Mouse (Mus musculus) kidney, embryonic 15.5 days (tissue): ENCODE data around the gene Dock10. TPM values are rescaled to one million over a fixed set of nuclear protein-coding genes. Genes with fewer than 3 reads are reported as not detected.

Experiments used
- ATAC-seq: fragments of 200-750 bp; cut with Nextera tagmentation; replicated peaks from 2 replicates; pipeline ENCODE4 v1.8.0; 2017; ENCODE audit warnings: moderate TSS enrichment; ENCODE audit not compliant: low FRiP score
- H3K27ac ChIP-seq: fragments of 300-500 bp; sonication (generic); 2 replicates; pipeline ENCODE4 v1.5.1; 2015; ENCODE audit warnings: mild to moderate bottlenecking, inconsistent platforms
- H3K27me3 ChIP-seq: fragments of 300-500 bp; sonication (generic); 2 replicates; pipeline ENCODE4 v1.6.1; 2015; ENCODE audit warnings: inconsistent platforms
- H3K36me3 ChIP-seq: fragments of 300-500 bp; sonication (generic); 2 replicates; pipeline ENCODE4 v1.6.1; 2015; ENCODE audit warnings: inconsistent platforms
- H3K4me1 ChIP-seq: fragments of 300-500 bp; sonication (generic); 2 replicates; pipeline ENCODE4 v1.6.1; 2015; ENCODE audit warnings: inconsistent platforms
- H3K4me2 ChIP-seq: fragments of 300-500 bp; sonication (generic); 2 replicates; pipeline ENCODE4 v1.6.1; 2015; ENCODE audit warnings: moderate library complexity, mild to moderate bottlenecking, inconsistent platforms
- H3K4me3 ChIP-seq: fragments of 300-500 bp; sonication (generic); replicated peaks from 2 replicates; pipeline ENCODE4 v1.5.1; 2015; ENCODE audit warnings: mild to moderate bottlenecking, inconsistent platforms
- H3K9ac ChIP-seq: fragments of 300-500 bp; sonication (generic); 2 replicates; pipeline ENCODE4 v1.6.1; 2015; ENCODE audit warnings: mild to moderate bottlenecking, inconsistent platforms
- H3K9me3 ChIP-seq: fragments of 300-500 bp; sonication (generic); replicated peaks from 2 replicates; pipeline ENCODE4 v1.6.1; 2016; ENCODE audit warnings: inconsistent platforms
- WGBS: fragments of 180-500 bp; shearing (Covaris S2); methylation state at CpG from one replicate; pipeline ENCODE4 v1.1.7; 2015; ENCODE audit warnings: mixed read lengths; 5-methylcytosine and 5-hydroxymethylcytosine counted together
- polyA plus RNA-seq: library from polyadenylated mRNA; unstranded; fragments of >200 nt; fragmentation: Nextera tagmentation; extraction: Ambion mirVana; gene quantifications from 2 replicates; pipeline ENCODE4 v1.2.1, GENCODE M21; 2015

The Dock10 gene
- polyA plus RNA-seq, 1 experiment from 2014 or later: 4.6 TPM

GRCm38 (mm10) chr1:80671056-80671455 lies 87.3 kb downstream of the Dock10 start:
- Histone ChIP-seq H3K27me3 (no peaks in the 10 kb centered on the region), H3K9me3 (no peaks in the 10 kb centered on the region), H3K4me1 (no peaks in the 10 kb centered on the region), H3K36me3 (no peaks in the 10 kb centered on the region), H3K9ac (no peak overlapping the region), H3K4me3 (no peak overlapping the region), H3K27ac (no peak overlapping the region), H3K4me2 (no peak overlapping the region)
- 68% methylated on average over 5 of the region's 5 CpGs for whole genome bisulfite sequencing
- no peak for ATAC-seq

DNA sequence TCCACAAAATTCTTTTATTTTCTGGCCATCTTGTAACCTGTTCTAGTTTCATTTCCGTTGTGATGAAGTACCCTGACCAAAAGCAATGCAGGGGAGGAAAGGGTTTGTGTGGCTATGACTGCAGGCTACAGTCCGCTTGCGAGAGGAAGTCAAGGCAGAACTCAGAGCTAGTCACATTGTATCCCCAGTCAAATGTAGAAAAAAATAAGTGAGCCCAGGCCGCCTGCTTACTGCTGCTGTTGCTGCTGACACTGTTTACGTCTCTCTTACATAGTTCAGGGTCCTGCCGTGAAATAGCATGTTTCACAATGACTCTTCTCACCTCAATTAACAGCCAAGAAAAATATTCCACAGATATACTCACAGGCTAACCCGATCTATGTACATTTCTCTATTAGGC lies 87.9 kb downstream of the Dock10 start:
- no peaks in the 10 kb centered on the region for H3K9me3 ChIP-seq
- no peaks in the 10 kb centered on the region for H3K36me3 ChIP-seq
- H3K4me3 ChIP-seq: no peak overlapping the region
- H3K27ac ChIP-seq: no peak overlapping the region
- 65% methylated on average over 7 of the region's 7 CpGs for WGBS
- no peak overlapping the region for H3K9ac ChIP-seq
- no peaks in the 10 kb centered on the region for H3K27me3 ChIP-seq
- no peak for ATAC-seq
- no peak overlapping the region for H3K4me2 ChIP-seq
- H3K4me1 ChIP-seq: no peaks in the 10 kb centered on the region

GRCm38 (mm10) chr1:80665761-80666160 lies 92.6 kb downstream of the Dock10 start:
- Histone ChIP-seq H3K4me2 (no peak overlapping the region), H3K27ac (no peak overlapping the region), H3K36me3 (no peaks in the 10 kb centered on the region), H3K4me3 (no peak overlapping the region), H3K27me3 (no peaks in the 10 kb centered on the region), H3K9me3 (no peaks in the 10 kb centered on the region), H3K4me1 (no peaks in the 10 kb centered on the region), H3K9ac (no peak overlapping the region)
- ATAC-seq: no peak

DNA sequence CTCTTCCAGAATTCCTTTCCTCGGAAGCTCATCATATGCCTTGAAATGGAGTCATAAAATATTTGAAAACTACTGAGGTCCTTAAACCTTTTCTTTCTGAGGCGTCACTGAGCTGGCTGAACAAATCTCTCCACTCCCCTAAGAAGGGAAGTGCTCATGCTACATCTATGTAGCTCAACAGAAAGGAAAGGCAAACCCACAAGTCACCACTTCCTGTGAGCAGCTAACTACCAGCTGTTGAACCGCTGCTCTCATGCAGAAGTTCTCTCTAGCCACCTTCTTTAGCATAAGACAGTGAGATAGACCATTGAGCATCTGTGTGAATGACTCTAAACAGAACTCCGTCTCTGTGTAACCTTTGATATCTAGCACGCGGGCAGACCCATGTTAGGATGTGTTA lies 93.2 kb downstream of the Dock10 start:
- Histone ChIP-seq H3K27me3 (no peaks in the 10 kb centered on the region), H3K4me1 (no peaks in the 10 kb centered on the region), H3K9ac (no peak overlapping the region), H3K9me3 (no peaks in the 10 kb centered on the region), H3K4me3 (no peak overlapping the region), H3K4me2 (no peak overlapping the region), H3K36me3 (no peaks in the 10 kb centered on the region), H3K27ac (no peak overlapping the region)
- 84% methylated on average over 6 of the region's 6 CpGs for WGBS
- ATAC-seq: no peak

GRCm38 (mm10) chr1:80661506-80662402 lies 96.6 kb downstream of the Dock10 start:
- H3K4me2 ChIP-seq: no peak overlapping the region
- H3K36me3 ChIP-seq: no peaks in the 10 kb centered on the region
- no peaks in the 10 kb centered on the region for H3K4me1 ChIP-seq
- H3K9ac ChIP-seq: no peak overlapping the region
- no peaks in the 10 kb centered on the region for H3K9me3 ChIP-seq
- 83% methylated on average over 11 of the region's 11 CpGs for WGBS
- no peaks in the 10 kb centered on the region for H3K27me3 ChIP-seq
- H3K27ac ChIP-seq: no peak overlapping the region
- no peak for ATAC-seq
- no peak overlapping the region for H3K4me3 ChIP-seq

GRCm38 (mm10) chr1:80659465-80660245 lies 98.7 kb downstream of the Dock10 start:
- Histone ChIP-seq H3K4me1 (no peaks in the 10 kb centered on the region), H3K4me2 (no peak overlapping the region), H3K36me3 (no peaks in the 10 kb centered on the region), H3K4me3 (no peak overlapping the region), H3K27ac (no peak overlapping the region), H3K9ac (no peak overlapping the region), H3K27me3 (no peaks in the 10 kb centered on the region), H3K9me3 (no peaks in the 10 kb centered on the region)
- ATAC-seq: no peak
- WGBS: 84% methylated on average over 6 of the region's 6 CpGs

GRCm38 (mm10) chr1:80656389-80656788 lies 101.9 kb downstream of the Dock10 start:
- Histone ChIP-seq H3K4me3 (no peak overlapping the region), H3K4me1 (no peaks in the 10 kb centered on the region), H3K9me3 (no peaks in the 10 kb centered on the region), H3K9ac (no peak overlapping the region), H3K27ac (no peak overlapping the region), H3K4me2 (no peak overlapping the region), H3K27me3 (no peaks in the 10 kb centered on the region), H3K36me3 (no peaks in the 10 kb centered on the region)
- WGBS: 63% methylated on average over 2 of the region's 2 CpGs
- 0 out of 2 replicates have a peak, but pooled peaks have one; percentile 40 for ATAC-seq

DNA sequence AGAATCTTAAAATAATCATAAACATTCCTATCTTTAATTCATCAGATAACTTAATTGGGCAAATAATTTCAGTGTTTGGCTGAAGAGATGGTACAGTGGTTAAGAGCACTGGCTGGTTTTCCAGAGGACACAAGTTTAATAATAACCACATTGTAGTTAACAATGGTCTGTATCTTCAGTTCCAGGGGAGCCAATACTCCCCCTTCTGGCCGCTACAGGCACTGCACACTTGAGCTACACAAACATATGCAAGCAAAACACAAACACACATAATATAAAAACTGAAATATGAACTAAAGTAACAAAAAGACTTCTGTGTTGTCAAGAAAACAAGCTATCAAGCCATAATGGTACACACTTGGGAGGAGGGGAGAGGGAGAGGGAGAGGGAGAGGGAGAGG lies 102.5 kb downstream of the Dock10 start:
- H3K4me3 ChIP-seq: no peak overlapping the region
- H3K4me1 ChIP-seq: no peaks in the 10 kb centered on the region
- no peak for ATAC-seq
- H3K36me3 ChIP-seq: no peaks in the 10 kb centered on the region
- no peak overlapping the region for H3K27ac ChIP-seq
- no peak overlapping the region for H3K4me2 ChIP-seq
- H3K9ac ChIP-seq: no peak overlapping the region
- H3K9me3 ChIP-seq: no peaks in the 10 kb centered on the region
- no peaks in the 10 kb centered on the region for H3K27me3 ChIP-seq
- 68% methylated on average over 1 of the region's 1 CpGs for WGBS

DNA sequence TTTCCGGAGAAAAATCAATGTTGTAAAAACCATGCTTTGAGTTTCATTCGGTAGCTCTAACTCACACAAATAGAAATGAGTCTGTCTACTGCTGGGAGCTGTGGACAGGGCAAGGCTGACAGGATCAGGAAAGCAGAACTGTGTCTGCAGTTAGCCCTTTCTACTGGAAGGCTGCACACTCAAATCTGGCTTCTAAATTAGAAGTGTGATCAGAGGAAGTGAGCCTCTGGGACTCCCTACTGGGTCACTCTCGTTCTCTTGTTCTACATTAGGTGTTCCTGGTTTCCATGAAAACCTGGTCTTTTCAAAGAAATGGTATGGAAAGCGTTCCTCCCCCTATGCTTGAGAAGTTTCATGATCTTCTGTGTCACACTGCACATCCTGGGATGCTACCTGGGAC lies 103.1 kb downstream of the Dock10 start:
- no peaks in the 10 kb centered on the region for H3K36me3 ChIP-seq
- no peaks in the 10 kb centered on the region for H3K9me3 ChIP-seq
- no peak overlapping the region for H3K9ac ChIP-seq
- H3K27ac ChIP-seq: no peak overlapping the region
- H3K4me1 ChIP-seq: no peaks in the 10 kb centered on the region
- H3K4me3 ChIP-seq: no peak overlapping the region
- ATAC-seq: no peak
- H3K27me3 ChIP-seq: no peaks in the 10 kb centered on the region
- WGBS: 81% methylated on average over 4 of the region's 4 CpGs
- H3K4me2 ChIP-seq: no peak overlapping the region

- ATAC-seq: no peak
- Histone ChIP-seq H3K4me2 (no peak overlapping the region), H3K4me3 (no peak overlapping the region), H3K9ac (no peak overlapping the region), H3K36me3 (no peaks in the 10 kb centered on the region), H3K27me3 (no peaks in the 10 kb centered on the region), H3K9me3 (no peaks in the 10 kb centered on the region), H3K4me1 (no peaks in the 10 kb centered on the region), H3K27ac (no peak overlapping the region)
- whole genome bisulfite sequencing: 82% methylated on average over 1 of the region's 1 CpGs
These were observed 104.2 kb downstream of the Dock10 start for GRCm38 (mm10) chr1:80654177-80654576.

DNA sequence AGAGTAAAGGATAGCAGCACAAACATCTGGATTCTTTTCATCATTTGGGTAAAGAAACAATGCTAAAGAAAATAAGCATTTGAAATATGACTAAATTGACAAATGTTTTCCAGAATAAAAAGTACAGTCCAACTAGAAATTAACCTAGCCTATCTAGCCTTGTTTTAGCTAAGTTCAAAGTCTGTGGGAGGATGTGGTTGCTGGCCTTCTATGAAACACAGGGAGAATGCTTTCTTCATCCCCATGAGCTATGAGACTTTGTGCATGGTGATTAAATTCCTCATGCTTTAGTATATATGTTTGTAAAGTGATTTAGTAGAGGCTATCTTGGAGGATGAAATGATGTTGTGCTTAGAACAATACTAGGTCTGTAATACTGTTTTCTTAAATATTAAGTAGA lies 105.5 kb downstream of the Dock10 start:
- Histone ChIP-seq H3K27me3 (no peaks in the 10 kb centered on the region), H3K4me1 (no peaks in the 10 kb centered on the region), H3K9me3 (no peaks in the 10 kb centered on the region), H3K27ac (no peak overlapping the region), H3K9ac (no peak overlapping the region), H3K4me2 (no peak overlapping the region), H3K4me3 (no peak overlapping the region), H3K36me3 (no peaks in the 10 kb centered on the region)
- ATAC-seq: no peak

- no peaks in the 10 kb centered on the region for H3K27me3 ChIP-seq
- no peak overlapping the region for H3K4me3 ChIP-seq
- H3K9me3 ChIP-seq: no peaks in the 10 kb centered on the region
- ATAC-seq: no peak
- no peak overlapping the region for H3K27ac ChIP-seq
- H3K4me1 ChIP-seq: no peaks in the 10 kb centered on the region
- WGBS: 48% methylated on average over 2 of the region's 2 CpGs
- H3K4me2 ChIP-seq: no peak overlapping the region
- H3K9ac ChIP-seq: no peak overlapping the region
- H3K36me3 ChIP-seq: no peaks in the 10 kb centered on the region
These were observed 106.2 kb downstream of the Dock10 start for GRCm38 (mm10) chr1:80652083-80652482.
